Mouse (Mus musculus): ENCODE data around the gene AU040320. TPM values are rescaled to one million over a fixed set of nuclear protein-coding genes. Genes with fewer than 3 reads are reported as not detected.

AU040320 gene
- polyA plus RNA-seq, 1 experiment, result 43.6 TPM

GRCm38 (mm10) chr4:126779826-126780775 is 26.8 kb downstream of the AU040320 start:
- TF ChIP-seq CTCF (IDR thresholded peaks at IDR 0.05; ENCODE audit: extremely low read depth, insufficient read depth, low read length) (no peak), POLR2A (IDR thresholded peaks at IDR 0.05; ENCODE audit: extremely low read depth, insufficient read depth, low read length) (no peak)
- Histone ChIP-seq H3K27ac (ENCODE audit: insufficient read depth, low read length) (peak overlapping the region; percentile 70; the same call in 1 of the 2 replicates), H3K4me3 (ENCODE audit: insufficient read depth, low read length) (no peak overlapping the region), H3K4me1 (ENCODE audit: control insufficient read depth, insufficient read depth, low read length) (peaks cover 7% of the 10 kb centered on the region)

GRCm38 (mm10) chr4:126781871-126782270 is 28.5 kb downstream of the AU040320 start:
- TF ChIP-seq POLR2A (IDR thresholded peaks at IDR 0.05; ENCODE audit: extremely low read depth, insufficient read depth, low read length), result no peak
- H3K4me1 ChIP-seq (ENCODE audit: control insufficient read depth, insufficient read depth, low read length), result peaks cover 7% of the 10 kb centered on the region
- no peak overlapping the region for H3K4me3 ChIP-seq (ENCODE audit: insufficient read depth, low read length)
- H3K27ac ChIP-seq (ENCODE audit: insufficient read depth, low read length), result no peak overlapping the region

- no peak overlapping the region for H3K4me3 ChIP-seq (ENCODE audit: insufficient read depth, low read length)
- no peak for TF ChIP-seq CTCF (IDR thresholded peaks at IDR 0.05; ENCODE audit: extremely low read depth, insufficient read depth, low read length)
- no peak for TF ChIP-seq POLR2A (IDR thresholded peaks at IDR 0.05; ENCODE audit: extremely low read depth, insufficient read depth, low read length)
- H3K27ac ChIP-seq (ENCODE audit: insufficient read depth, low read length), result no peak overlapping the region
- H3K4me1 ChIP-seq (ENCODE audit: control insufficient read depth, insufficient read depth, low read length), result peaks cover 7% of the 10 kb centered on the region
Measured at GRCm38 (mm10) chr4:126782512-126782911, 29.2 kb downstream of the AU040320 start.

GRCm38 (mm10) chr4:126782996-126783395 is 29.7 kb downstream of the AU040320 start:
- Histone ChIP-seq H3K27ac (ENCODE audit: insufficient read depth, low read length) (no peak overlapping the region), H3K4me1 (ENCODE audit: control insufficient read depth, insufficient read depth, low read length) (peaks cover 7% of the 10 kb centered on the region), H3K4me3 (ENCODE audit: insufficient read depth, low read length) (no peak overlapping the region)
- TF ChIP-seq POLR2A (IDR thresholded peaks at IDR 0.05; ENCODE audit: extremely low read depth, insufficient read depth, low read length) (no peak), CTCF (IDR thresholded peaks at IDR 0.05; ENCODE audit: extremely low read depth, insufficient read depth, low read length) (no peak)

- H3K4me1 ChIP-seq (ENCODE audit: control insufficient read depth, insufficient read depth, low read length), result peaks cover 11% of the 10 kb centered on the region
- peak overlapping the region; percentile 9; the same call in 1 of the 2 replicates for H3K27ac ChIP-seq (ENCODE audit: insufficient read depth, low read length)
- TF ChIP-seq POLR2A (IDR thresholded peaks at IDR 0.05; ENCODE audit: extremely low read depth, insufficient read depth, low read length) (no peak), CTCF (IDR thresholded peaks at IDR 0.05; ENCODE audit: extremely low read depth, insufficient read depth, low read length) (no peak)
- H3K4me3 ChIP-seq (ENCODE audit: insufficient read depth, low read length), result no peak overlapping the region
Measured at GRCm38 (mm10) chr4:126792341-126793102, 39.2 kb downstream of the AU040320 start.

- TF ChIP-seq CTCF (IDR thresholded peaks at IDR 0.05; ENCODE audit: extremely low read depth, insufficient read depth, low read length) (no peak), POLR2A (IDR thresholded peaks at IDR 0.05; ENCODE audit: extremely low read depth, insufficient read depth, low read length) (no peak)
- H3K4me3 ChIP-seq (ENCODE audit: insufficient read depth, low read length), result no peak overlapping the region
- no peak overlapping the region for H3K27ac ChIP-seq (ENCODE audit: insufficient read depth, low read length)
- H3K4me1 ChIP-seq (ENCODE audit: control insufficient read depth, insufficient read depth, low read length), result peaks cover 2% of the 10 kb centered on the region; the same call in 1 of the 2 replicates
Measured at GRCm38 (mm10) chr4:126802174-126802573, 48.8 kb downstream of the AU040320 start.

GRCm38 (mm10) chr4:126803268-126803873 is 50.0 kb downstream of the AU040320 start:
- TF ChIP-seq POLR2A (IDR thresholded peaks at IDR 0.05; ENCODE audit: extremely low read depth, insufficient read depth, low read length), result no peak
- no peak for TF ChIP-seq CTCF (IDR thresholded peaks at IDR 0.05; ENCODE audit: extremely low read depth, insufficient read depth, low read length)
- Histone ChIP-seq H3K4me3 (ENCODE audit: insufficient read depth, low read length) (no peak overlapping the region), H3K4me1 (ENCODE audit: control insufficient read depth, insufficient read depth, low read length) (peaks cover 2% of the 10 kb centered on the region; the same call in 1 of the 2 replicates), H3K27ac (ENCODE audit: insufficient read depth, low read length) (peak overlapping the region; percentile 45)

- H3K4me1 ChIP-seq (ENCODE audit: control insufficient read depth, insufficient read depth, low read length), result peaks cover 2% of the 10 kb centered on the region; the same call in 1 of the 2 replicates
- TF ChIP-seq CTCF (IDR thresholded peaks at IDR 0.05; ENCODE audit: extremely low read depth, insufficient read depth, low read length), result no peak
- TF ChIP-seq POLR2A (IDR thresholded peaks at IDR 0.05; ENCODE audit: extremely low read depth, insufficient read depth, low read length), result no peak
- no peak overlapping the region for H3K27ac ChIP-seq (ENCODE audit: insufficient read depth, low read length)
- no peak overlapping the region for H3K4me3 ChIP-seq (ENCODE audit: insufficient read depth, low read length)
Measured at GRCm38 (mm10) chr4:126805741-126806140, 52.4 kb downstream of the AU040320 start.

Data from cortical plate, adult 2 months (tissue).